Mouse (Mus musculus): ENCODE results near the gene Rabl3.

Gene Rabl3

DNA sequence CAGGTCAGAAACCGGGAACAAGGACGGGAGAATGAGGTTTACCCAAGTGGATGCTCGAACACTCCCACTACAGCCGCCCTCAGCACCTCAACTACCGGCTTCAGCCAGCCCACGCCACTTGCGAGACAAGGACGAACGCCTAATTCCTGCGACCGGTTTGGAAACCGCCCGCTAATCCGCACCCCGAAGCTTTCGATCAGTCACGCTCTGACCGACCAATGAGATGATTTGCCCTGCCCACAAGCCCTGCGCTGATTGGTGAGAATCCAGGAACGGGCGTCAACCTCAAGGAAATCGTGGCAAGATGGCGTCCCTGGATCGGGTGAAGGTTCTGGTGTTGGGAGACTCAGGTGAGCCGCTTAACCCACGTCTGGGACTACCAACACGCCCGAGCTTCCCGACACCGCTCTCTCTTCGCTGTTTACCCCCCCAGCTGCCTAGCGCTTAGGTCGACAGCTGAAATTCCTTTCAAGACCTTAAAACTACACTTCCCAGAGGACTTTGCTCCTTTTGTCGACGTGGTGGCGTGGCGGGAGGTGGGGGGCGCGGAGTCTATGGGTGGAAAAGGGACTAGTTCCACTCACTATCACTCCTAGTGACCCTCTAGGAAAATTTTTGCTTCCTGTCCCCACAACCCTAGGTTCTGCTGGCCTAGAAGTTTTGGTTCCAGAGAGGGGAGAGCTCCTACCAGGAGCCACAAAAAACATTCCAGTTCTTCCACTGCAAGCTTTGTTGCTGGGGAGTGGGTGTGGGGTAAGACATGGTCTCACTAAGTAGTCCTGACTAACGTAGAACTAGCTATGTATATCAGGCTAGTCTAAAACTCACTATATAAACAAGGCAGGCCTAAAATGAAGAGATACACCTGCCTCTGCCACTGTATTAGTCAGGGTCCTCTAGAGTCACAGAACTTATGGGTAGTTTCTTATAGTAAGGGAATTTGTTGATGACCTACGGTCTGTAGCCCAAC lies at the start of gene Rabl3, which contains the start of gene Gtf2e1:
Rabl3 (plus strand) TSS at position 275 of the 970 bp plus-strand sequence.
Gtf2e1 (minus strand) TSS at position 179 of the 970 bp plus-strand sequence.
- peak; percentile 96 to 97 for DNase-seq (ENCODE audit: low spot score in 2 of 2)

DNA sequence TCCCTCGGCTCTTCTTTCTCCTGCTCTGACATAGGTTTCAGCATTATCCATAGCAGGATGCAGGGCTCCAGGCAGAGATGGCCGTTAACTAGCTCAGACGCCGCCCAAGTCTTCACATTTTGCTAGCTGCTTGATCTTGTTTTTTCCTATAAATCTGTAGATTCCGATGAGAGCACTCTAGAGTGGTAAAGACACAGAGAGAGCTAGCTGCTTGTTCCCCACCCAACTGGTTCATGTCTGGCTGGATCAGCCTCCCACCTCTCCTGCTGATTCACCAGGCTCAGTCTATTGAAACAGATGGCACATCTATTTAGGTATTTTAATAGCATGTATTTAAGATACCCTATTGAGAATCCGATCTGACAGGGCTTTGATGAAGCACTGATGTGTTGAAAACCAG lies 44.7 kb upstream of the Rabl3 start:
- DNase-seq (ENCODE audit: low spot score in 2 of 2) = peak in 1 of 2 experiments; percentile 19

DNA sequence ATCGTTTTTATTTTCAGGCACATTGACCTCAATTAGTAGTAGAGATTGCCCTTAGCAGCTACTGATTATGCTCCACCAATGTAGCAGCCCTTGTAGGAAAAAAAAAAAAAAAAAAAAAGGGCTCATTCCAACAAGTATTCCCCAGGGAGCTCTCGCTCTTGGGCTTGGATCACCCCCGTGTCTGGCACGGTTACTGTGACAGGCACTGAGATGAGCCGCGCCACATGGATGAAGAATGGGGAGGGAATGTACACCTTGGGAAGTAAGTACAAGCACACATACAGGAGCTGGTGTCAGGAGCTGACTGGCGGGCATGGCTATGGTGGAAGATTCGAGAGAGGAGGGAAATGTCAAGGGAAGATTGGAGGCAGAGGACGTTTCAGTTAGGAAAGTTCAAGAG lies 41.1 kb upstream of the Rabl3 start:
- DNase-seq (ENCODE audit: low spot score in 2 of 2) = no peak

DNA sequence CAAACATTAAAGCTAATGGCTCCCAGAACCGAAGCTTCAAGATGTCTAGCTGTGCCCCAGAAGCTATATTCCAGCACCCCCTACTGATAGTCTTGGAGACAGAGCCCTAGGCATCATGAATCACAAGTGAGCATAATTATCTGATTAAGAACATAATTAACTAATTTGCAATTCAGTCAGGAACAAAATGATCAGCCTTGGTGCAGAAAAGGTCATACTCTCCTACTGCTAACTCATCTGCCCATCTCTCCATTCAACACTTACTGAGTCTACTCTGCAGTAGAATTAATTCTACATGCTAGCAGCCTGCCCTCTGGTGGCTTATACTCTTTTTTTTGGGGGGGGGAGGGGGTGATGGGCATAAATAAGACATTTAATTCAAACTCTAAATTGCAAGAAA lies 35.2 kb upstream of the Rabl3 start:
- no peak for DNase-seq (ENCODE audit: low spot score in 2 of 2)

DNA sequence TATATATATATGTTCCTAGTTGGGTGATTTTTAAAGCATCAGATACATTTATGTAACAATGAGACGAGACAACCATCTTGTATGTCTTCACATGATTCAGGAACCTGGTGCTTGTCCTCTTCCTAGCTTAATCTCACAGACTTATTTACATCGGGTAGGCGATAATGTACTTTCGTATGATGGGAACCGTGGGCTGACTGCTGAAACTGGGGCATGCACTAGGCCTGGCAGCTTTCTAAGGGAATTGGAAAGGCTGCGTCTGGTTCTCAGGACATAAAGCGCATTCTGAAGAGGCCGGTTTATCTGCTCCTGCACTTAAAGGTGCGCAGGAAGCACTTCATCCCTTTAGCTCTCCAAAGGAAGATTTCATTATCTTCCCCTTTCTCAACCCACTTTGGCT lies 32.9 kb upstream of the Rabl3 start:
- DNase-seq (ENCODE audit: low spot score in 2 of 2) = no peak

DNA sequence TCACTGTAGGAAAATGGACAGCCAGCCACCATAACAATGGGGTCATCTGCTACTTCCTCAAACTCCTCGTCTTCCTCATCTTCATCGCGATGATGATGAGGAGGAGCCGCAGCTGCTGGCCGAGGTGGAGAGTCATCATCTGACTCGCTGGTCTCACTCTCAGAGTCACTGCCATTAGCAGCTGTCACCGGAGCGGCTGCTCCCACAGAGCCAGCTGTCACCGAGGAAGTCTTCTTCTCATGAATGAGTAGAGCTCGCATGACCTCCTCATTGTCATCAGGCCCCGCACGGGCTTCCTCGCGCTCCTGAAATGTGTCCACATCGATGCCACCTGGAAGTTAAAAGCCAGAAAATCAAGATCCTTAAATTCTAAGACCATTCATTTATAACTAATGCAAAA lies 28.2 kb upstream of the Rabl3 start:
- no peak for DNase-seq (ENCODE audit: low spot score in 2 of 2)

DNA sequence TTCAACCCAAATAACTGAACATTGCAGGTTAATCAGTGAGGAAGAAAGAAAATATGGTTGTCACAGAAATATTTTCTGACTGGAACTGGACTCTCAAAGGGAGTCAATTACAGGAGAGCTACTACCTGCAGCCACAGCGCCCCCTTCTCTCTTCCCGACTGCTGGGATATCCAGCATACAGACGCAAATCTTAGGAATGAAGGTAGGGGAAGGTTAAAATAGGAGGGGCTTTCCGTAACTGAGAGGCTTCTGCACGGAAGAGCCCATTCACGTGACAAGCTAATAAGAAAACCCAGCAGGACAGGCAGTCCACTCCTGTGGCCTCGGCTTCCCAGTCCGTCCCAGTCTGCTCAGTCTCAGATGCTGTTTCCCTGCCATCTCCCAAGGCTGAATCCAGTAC lies 25.0 kb upstream of the Rabl3 start:
- DNase-seq (ENCODE audit: low spot score in 2 of 2) = no peak

DNA sequence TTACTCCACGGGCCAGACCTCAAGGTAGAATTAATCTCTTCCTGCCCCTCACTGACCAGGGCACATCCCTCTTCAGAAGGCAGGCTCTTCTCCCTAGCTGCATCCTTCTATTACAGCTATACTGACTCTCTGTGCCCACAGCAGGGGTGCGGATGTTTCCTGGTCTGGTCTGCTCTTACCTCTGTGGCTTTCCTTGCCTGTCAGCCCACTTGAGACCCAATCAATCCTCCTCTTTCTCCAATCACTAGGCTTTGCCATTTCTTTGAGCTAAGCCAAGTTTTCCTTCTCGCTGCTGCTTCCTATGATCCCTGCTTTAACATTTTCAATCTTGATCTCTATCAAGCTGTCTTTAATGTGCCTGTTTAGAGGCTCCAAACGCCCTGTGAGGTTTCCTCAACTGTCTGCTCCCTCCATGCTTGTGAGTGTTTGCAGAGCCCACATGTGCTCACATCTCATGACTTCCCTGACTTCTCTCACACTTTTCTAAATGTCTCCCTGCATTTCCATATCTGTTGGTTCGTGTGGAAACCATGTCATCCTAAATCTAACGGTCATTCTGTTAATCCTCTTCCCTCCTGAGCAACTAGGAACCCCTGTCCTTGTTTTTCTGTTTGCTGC lies 23.2 kb upstream of the Rabl3 start:
- no peak for DNase-seq (ENCODE audit: low spot score in 2 of 2)

DNA sequence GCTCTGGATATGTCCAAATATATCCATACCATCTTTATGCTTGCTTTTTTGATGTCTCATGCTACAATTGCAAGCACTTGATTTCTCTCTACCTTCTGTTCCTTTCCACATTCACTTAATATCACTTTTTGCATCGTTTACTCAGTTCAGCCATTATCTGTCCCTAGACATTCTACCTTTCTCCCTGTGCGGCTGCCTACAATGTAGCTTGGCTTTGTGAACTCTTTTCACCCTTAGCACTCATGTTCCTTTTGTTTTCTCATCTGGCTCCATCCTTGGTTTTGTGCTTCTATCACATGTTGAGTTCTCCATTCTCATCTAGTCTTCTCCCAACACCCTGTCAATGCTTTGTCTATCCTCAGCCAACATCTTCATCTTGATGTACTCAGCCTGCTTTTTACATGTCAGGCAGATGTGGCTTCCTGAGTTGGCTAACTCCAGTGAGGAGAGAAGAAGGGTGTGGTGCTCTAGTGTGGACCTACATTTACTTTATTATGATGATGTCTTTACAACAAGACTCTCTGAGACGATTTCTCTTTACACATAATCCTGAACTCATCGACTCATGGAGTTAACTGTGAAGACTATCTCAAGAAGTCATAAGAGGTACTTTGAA lies 22.0 kb upstream of the Rabl3 start:
- no peak for DNase-seq (ENCODE audit: low spot score in 2 of 2)

DNA sequence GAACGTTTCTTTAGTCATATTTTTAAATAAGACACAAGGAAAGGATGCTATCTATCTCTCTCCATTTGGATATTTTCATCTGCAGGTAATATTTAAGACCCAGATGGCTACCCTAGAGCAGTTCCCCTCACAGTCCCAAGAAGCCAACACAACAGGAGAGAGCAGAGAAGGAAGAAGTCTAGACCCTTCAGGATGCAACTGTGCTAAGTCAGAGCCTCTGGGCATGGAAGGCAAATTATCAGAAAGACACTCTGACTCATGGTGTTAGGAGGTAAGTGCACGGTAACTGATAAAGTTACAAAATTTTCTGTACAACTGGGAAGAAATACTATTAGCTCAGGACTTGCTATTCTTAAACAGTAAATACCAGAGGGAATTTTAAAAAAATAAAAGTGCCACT lies 21.0 kb upstream of the Rabl3 start:
- no peak for DNase-seq (ENCODE audit: low spot score in 2 of 2)

DNA sequence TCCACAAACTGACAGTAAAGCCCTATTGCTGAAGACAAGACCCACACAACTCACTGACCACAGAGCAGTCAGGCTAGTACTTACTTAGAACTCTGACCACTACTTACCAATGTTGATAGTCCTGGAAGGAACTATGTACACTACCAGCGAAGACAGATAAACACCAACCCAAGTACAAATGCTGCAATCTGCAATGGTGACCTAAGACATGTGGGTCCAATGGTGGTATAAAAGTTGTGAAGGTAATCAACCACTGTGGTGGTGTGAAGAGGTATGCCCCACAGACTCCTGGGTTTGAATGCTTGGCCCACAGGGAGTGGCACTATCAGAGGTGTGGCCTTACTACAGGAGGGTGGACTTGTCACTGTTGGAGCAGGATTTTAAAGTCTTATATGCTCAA lies 20.0 kb upstream of the Rabl3 start:
- no peak for DNase-seq (ENCODE audit: low spot score in 2 of 2)

DNA sequence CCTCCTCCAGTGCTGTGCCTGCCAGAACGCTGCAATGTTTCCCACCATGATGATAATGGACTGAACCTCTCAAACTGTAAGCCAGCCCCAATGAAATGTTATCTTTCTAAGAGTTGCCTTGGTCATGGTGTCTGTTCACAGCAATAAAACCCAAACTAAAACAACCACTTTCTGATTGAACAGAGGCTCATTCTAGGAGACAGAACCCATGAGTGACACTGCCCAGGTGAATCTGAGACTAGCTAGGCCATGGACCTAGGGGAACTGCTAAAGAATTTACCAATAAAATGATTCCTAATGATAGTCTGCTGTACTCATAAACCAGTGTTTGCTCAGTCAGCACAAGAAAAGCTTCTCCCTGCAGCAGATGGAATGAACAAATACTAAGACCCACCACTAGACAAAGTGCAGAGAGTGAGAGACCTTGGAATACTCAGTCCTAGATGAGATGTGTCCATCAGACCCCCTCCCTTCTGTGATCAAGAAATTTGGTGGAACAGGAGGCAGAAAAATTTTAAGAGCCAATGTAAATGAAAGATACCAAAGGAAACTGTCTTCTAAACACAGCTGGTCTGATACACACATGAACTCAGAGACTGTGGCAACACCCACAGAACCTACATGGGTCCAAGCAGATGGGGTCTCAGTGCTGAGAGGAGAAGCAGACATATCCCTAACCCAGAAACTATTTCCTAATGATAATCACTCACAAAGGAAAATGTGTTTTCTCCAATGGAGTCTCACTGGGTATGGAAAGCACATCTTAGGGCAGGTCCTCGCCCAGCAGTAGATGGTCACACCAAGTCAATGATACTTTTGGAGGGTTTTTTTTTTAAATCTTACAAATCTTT lies 19.3 kb upstream of the Rabl3 start:
- no peak for DNase-seq (ENCODE audit: low spot score in 2 of 2)

DNA sequence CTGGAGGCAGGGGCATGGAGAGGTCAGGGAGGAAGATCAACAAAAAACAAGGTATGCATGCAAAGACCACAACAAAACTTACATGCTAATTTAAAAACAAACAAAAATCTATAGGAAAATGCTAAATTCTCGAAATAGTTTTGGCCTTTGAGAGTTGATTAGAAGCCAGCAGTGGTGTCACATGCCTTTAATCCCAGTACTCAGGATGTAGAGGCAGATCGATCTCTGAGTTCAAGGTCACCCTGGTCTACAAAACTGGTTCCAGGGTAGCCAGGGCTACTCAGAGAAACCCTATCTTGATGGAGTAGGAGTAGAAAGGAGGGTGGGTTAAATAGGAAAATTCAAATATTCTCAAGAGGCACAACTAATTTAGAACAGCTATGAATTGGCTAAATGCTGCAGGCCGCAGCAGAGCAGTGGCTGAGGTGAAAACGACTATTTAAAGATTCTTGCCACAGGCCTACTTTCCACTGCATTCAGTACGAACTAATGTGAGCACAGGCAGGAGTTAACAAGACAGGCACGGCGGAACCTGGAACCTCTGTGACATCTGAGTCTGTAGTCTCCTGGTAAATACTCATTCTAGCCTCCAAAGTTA lies 17.5 kb upstream of the Rabl3 start:
- no peak for DNase-seq (ENCODE audit: low spot score in 2 of 2)

DNA sequence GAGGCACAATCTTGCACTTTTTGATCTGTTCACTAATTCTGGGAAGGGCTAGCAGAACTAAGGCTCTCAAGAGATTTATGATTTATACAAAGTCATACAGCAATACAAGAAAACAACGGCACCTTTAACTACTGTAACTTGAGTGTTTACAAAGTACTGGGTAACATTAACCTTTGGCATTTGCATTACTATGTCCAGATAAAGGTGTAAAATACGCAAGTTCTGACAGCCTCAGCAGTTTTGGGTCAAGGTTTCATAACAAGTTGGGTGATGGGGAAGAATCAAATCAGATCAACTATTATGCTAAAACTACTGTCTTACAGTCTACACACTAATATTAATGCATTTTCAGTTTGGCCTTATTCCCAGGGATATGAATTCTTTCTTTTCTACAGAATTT lies 14.6 kb upstream of the Rabl3 start:
- DNase-seq (ENCODE audit: low spot score in 2 of 2) = no peak

DNA sequence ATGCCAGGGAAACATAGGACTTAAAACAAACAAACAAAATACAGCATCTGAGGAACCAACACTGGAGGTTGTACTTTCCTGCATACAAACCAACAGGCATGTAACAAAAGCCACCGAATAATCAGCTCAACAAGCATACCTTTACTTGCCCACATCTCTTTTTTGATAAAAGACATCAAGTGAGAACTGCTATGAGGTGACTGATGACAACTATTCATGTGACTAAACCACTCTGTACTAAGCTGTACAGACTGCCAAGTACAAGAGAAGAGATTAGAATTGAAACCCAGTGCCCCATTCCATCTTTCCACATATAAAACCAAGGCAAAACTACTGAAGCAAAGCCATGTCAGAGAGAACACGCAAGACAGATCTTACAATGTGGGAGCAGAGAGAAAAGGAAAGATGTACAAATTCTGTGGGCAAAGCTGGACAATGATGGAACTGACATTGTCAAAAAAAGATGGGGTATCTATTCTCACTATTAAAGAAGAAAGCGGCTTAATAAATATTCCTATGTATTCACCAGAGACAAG lies 12.9 kb upstream of the Rabl3 start:
- no peak for DNase-seq (ENCODE audit: low spot score in 2 of 2)

DNA sequence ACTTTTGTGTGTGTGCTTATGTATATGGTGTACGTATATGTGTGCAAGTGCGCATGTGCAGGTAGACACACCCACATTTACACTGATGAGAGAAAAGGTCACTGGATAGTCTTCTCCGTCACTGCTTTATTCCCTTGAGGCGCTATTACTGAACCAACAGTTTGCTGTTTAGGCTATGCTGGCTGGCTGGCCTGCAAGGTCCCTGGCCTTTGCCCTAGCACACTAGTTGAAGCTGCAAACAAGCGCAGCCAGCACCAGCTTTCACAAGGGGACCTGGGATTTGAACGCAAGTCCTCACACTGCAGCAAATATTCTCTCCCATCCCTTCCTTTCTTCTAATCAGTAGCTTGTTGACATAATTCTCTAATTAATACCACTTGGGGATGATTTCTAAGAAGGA lies 9.5 kb upstream of the Rabl3 start:
- no peak for DNase-seq (ENCODE audit: low spot score in 2 of 2)

DNA sequence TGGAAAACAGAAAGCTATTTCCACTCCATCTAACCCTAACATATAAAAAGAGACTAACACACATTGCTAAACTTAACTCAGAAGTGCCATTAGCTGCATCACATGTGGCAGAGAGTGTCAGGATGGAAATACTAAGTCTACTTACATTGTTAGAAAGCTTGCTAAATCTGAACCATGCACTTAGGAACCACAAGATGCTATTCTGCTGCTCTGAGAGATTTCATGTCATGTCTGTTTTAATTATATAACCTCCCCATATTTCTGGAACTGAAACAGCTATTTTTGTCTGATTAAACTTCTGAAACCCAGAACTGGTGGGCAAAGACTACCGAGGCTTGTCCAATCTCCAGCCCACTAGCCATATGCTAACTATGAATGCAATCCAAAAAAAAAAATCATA lies 7.6 kb upstream of the Rabl3 start:
- DNase-seq (ENCODE audit: low spot score in 2 of 2) = no peak

DNA sequence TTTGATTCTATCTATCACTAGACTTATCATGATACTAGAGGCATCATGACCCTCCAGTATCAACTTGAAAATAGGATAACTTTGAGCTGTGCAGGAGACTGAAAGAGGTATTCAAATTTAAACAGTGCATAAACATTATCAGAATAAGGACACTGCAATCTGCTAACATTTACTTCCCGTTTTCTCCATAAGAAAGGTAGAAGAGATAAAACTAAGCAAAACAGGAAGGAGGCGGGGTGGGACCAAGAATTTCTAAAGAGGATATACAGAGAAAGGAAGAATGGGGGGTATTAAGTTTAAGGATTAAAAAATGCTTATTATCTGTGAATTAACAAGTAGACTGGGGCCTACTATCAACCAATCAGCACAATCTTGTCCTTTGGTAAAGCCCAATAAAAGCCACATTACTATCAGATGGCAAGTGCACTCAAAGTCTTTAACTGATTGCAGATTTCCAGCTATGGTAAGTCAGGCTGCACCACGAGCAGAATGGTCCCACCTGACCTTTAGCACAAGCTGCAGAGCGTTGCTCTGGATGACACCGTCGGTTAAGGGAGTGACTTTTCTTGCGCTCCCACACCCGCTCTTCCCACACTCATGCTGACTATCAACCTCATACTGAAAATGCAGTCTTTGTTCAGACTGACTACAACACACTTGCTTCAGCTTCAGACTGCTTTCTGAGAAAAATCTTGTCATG lies 6.2 kb upstream of the Rabl3 start:
- no peak for DNase-seq (ENCODE audit: low spot score in 2 of 2)

DNA sequence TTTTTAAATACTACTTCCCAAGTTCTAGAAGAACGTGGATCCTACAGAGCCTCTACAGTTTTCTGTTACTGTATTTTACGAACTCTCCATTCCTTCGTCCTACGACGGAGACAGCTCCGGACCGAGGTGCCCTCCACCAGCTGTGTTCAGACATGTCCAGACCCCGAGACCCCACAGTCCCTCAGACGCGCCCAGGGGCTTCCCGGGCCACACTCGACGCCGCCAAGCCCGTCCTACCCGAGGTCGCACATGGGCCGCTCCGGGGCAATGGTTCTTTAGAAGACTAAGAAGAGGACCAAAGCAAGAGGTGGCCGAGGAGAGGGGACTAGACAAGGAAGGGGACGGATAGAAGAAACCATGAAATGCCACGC lies 460 bp upstream of the Rabl3 start:
- no peak for DNase-seq (ENCODE audit: low spot score in 2 of 2)

DNA sequence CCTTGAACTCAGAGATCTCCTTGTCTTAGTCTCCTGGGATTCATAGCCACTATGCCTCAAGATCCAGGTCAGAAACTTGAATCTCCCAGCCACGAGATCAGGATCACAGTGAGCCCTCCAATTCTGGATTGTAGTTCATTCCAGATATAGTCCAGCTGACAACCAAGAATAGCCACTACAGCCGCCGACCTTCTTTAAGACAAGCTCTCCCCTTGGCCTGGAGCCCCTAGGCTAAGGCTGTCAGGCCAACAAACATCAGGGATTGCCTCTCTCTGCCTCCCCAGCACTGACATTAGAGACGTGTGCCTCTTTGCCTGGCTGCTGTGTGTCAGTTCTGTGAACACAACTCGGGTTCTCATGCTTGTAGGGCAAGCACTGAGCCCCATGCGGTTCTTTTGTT lies 1.1 kb downstream of the Rabl3 start:
- no peak for DNase-seq (ENCODE audit: low spot score in 2 of 2)

DNA sequence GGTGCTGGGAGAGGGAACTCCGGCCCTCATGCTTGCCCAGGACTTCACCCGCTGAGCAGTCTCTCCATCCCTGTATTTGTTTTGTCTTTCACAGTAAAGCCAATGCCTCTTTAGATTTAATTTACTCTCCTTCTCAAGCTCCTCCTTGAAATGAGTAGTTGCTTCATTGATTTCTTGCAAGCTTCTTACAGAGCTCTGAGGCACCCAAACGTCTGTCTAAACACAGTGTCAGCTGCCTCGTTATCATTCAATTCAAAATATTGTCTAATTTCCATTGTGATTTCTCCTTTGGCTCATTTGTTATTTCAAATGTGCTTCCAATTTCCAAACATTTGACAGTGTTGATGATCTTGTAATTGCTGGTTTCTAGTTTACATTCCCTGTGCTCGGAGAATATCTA lies 6.6 kb downstream of the Rabl3 start:
- DNase-seq (ENCODE audit: low spot score in 2 of 2) = no peak
